Mouse (Mus musculus): ENCODE measurements around the gene Zfp865.
A peak's percentile ranks its signal among the peaks of the same experiment; 100 is the strongest.

DNA sequence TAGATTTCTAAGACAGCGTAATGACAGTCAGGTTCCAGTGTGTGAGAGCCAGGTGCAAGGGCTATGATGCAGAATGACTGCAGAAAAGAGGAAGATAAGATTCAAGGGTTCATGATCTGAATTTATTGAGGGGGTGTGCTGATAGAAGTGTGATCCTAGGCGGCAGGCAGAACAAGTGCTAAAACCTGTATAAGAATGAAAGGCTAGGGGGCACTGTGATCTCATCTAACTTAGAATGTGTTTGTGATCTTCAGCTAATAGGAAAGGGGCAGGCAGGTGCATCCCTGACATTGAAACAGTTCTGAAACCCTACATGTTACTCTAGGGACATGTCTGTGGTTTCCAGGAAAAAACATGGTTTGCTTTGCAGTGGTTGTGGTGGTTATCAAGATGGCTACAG is 25.9 kb downstream of the Zfp865 start:
- TF ChIP-seq JUN (IDR thresholded peaks at IDR 0.05; ENCODE audit: insufficient read depth, low read depth, low read length) (no peak), CTCF (conservative IDR thresholded peaks at IDR 0.05 in 1 of 2, IDR thresholded peaks at IDR 0.05 in 1 of 2; ENCODE audit: low read depth in 2 of 2, low read length in 2 of 2) (peak; percentile 13 to 65; a peak in 2 of 4 replicates), POLR2AphosphoS2 (IDR thresholded peaks at IDR 0.05; ENCODE audit: low read depth, low read length) (no peak)
